Mouse (Mus musculus) adrenal gland, adult 10 weeks (tissue): ENCODE measurements around the gene Ankrd6. TPM values are rescaled to one million over a fixed set of nuclear protein-coding genes. Genes with fewer than 3 reads are reported as not detected.

Source experiments
- polyA plus RNA-seq: library from polyadenylated mRNA; stranded (reverse); fragments of 350-450 nt; fragmentation: Illumina TruSeq; extraction: RNeasy Lipid Tissue Mini Kit (QIAGEN cat#74804); gene quantifications from one replicate; pipeline ENCODE4 v1.2.3, GENCODE M21; 2014; ENCODE audit warnings: low read depth, low replicate concordance

Ankrd6 gene
- 3.8 TPM for polyA plus RNA-seq

GRCm38 (mm10) chr4:32950356-32951034 lies at the start of gene Ankrd6:
TSS of gene Ankrd6 (minus strand) at chr4:32950841.

GRCm38 (mm10) chr4:32982716-32983175 lies 32.1 kb upstream of the Ankrd6 start, which contains the start of gene Rragd:
TSS of gene Rragd (plus strand) at chr4:32983037.

GRCm38 (mm10) chr4:32799966-32800576 lies 150.6 kb downstream of the Ankrd6 start, which contains the start of gene Lyrm2:
TSS of gene Lyrm2 (plus strand) at chr4:32800253.

Other genes starting within 250 kb of the Ankrd6 start
- gene Lyrm2, start 150.6 kb downstream of the Ankrd6 start, polyA plus RNA-seq: 134 TPM
- 25.9 TPM for gene Rragd, start 32.2 kb upstream of the Ankrd6 start, polyA plus RNA-seq
- 109 TPM for gene Ube2j1, start 80.6 kb upstream of the Ankrd6 start, polyA plus RNA-seq
- gene Gabrr2, start 112.2 kb upstream of the Ankrd6 start, polyA plus RNA-seq: not detected
- not detected for gene Gabrr1, start 181.7 kb upstream of the Ankrd6 start, polyA plus RNA-seq
- gene Pm20d2, start 238.9 kb upstream of the Ankrd6 start, polyA plus RNA-seq: 9.6 TPM